Mouse (Mus musculus) common myeloid progenitor, adult 5-6 weeks (primary cell): ENCODE measurements around the gene Msmo1. TPM values are rescaled to one million over a fixed set of nuclear protein-coding genes. Genes with fewer than 3 reads are reported as not detected.
A peak's percentile ranks its signal among the peaks of the same experiment; 100 is the strongest.

Experiments used
- ATAC-seq: replicated peaks from 2 replicates; pipeline ENCODE4 v1.8.0; 2016; ENCODE audit warnings: low read depth, mild to moderate bottlenecking, moderate TSS enrichment, inconsistent platforms; ENCODE audit not compliant: poor library complexity, severe bottlenecking
- total RNA-seq: library from RNA; stranded (forward); fragments of 200-1000, 187-1606 nt; gene quantifications from 2 replicates; pipeline ENCODE4 v1.2.3, GENCODE M21; 2017

Msmo1 gene
- total RNA-seq, 1 experiment from 2014 or later: 50.9 TPM

DNA sequence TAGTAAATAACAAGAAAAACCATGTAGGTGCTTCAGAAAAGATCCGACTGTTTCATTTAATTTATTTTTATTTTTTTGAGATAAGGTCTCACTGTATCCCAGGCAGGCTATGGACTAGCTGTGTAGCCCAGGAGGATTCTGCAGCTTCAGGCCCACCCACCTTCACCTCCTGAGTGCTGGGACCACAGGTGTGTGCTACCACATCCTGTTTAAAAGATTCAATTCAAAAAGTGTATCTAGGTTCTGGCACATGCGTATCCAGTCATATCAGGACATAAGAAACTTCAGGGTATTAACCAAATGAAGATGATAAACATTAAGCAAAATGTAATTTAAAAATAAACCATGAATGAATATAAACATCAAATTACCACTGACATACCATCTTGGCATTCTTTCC is 10.4 kb downstream of the Msmo1 start:
- ATAC-seq: no peak

DNA sequence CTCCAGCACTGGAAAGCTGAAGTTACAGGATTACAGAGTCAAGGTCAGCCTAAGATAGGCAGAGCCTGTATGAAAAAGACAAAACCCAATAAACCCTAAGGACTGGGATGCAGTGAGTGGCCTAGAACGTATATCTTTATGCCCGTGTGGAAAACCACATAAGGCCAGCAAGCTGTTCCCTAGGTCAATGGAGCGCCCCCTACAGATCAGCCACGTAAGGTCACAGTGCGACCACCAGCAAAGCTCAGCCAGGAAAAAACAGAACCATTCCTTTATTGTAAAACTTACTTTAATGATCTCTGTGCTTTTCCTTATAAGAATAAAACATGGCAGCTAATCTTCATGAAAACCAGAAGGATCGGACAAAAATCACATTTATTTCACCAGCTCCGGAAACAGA is 15.7 kb downstream of the Msmo1 start:
- no peak for ATAC-seq

DNA sequence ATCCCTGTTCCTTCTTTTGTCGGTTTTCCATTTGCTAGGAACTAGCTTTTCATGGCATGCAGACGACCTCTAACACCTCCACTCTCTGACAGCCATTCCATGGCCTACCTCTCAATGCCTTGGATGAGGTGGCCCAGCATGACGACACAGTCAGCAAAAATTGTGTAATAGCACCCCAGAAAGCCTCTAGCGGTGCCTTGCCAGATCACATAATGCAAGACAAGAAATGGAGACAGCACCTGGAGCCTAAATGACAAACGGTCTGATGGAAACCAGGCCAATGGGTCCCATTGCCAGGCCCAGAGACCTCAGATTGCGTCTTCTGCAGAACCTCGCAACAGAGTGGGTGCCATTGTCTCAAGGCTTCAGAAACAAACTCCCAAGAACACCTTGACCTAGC is 21.1 kb downstream of the Msmo1 start:
- ATAC-seq: no peak

DNA sequence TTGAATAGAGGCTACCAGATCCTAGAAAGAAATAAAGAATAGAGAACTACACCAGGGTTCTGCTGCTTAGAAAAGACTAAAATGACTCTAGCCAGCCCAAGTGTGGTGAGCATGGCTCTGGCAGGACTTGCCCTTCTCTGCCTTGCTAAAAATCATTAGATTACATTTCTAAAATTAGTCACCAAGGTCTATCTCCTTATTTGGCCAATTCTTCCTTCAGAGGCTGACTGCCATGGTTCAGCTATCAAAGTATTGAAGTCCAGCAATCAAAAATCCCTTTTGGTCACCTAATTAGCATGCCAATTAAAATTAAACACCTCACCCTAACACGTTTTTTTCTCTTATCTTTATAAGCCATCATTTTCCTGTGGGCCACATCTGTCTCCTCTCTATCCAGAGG is 22.0 kb downstream of the Msmo1 start:
- no peak for ATAC-seq

DNA sequence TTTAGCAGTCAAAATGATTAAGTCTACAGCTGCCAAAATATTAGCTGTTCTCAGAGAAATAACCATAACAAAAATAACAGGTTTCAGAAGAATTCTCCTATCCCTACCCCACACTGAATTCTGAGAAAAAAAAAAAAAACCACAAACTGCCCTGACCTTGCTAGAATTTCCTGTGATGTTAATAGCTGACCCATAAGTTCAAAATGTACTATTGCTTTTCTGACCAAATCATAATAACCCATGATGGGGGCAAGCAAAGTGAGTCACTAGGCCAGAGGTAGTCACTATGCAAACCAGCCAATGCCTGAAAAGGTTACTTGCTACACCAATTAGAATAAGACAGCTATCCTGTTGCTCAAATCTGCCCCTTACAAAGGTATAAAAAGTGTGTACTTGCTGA is 26.1 kb downstream of the Msmo1 start:
- no peak for ATAC-seq

DNA sequence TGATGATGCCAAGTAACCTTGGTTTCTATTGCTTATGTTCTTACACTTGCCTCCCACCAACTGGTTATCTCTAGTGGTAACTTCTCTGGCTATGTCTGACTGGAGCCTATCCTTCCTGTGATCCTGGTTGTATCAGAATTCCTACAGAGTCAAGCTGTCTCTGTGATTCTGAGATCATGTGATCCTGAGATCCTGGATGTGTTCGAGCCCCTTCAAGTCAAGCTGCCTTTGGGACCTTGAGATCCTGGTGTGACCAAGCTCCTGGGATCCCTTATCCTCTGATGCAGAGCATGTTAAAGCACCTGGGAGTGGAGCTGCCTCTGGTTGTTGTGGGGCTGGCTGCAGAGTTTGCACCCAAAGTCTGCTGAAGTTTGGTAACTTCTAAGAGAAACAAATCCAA is 30.4 kb downstream of the Msmo1 start:
- ATAC-seq: no peak

DNA sequence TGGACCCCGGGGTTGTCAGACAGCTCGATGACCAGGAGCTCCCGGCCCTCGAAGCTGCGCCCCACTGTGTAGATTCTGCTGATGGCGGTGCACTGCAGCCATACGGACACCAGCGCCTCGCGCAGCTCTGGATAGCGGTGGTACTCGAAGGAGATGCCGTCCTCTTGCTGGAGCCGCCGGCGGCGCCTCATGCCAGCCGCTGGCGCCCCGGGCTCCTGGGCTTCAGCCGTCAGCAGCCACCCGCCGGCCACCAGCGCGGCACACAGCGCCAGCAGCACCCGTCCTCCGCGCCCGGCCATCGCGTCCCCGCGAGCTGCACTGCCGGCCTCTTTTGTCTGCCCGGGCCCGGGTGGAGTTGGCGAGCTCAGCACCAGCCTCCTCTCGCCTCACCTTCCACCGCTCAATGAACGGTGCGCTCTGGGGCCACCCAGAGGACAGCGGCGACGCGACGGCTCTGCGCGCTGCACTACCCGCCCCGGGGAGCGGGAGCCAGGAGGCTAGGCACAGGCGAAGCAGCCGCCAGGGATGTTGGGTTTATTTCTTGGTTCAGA is 40.9 kb downstream of the Msmo1 start, which contains the start of gene Cpe:
TSS of gene Cpe (minus strand) at position 404 of the 551 bp plus-strand sequence.
- peak; percentile 98 for ATAC-seq

DNA sequence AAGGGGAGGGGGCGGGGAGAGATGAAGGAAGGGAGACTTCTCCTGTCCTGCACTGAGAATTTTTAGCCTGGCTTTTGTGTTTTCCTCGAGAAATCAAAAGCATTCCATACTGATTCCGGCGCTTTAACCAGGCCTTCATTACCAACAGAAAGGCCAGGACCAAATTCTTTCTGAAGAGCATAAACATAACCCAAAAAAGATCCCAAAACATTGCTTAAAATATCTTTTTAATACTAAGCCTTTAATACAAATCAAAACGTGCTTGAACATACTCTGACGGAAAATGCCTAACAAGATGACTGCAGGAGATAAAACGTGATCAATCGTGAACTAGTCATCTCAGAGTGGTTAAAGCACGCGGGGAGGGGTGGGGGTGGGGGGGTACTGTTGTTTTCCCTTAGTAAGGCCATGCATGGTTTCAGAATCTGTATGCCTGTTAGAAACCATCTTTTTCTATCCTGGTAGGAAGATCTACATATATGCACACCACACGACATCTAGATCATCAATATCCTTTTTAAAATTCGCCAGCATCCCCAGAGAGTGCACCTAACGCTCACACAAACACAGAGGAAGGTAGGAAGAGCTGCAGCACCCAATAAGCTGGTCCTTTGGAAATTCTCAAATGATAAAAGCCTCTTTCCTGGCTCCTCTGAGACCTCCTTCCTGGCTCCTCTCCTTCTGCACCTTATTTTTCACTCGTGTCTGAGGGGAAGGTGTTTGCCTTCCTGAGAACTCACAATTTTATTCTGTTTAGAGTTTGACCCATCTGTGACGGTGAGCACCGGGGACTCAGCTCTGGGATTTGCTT is 41.8 kb downstream of the Msmo1 start:
- no peak for ATAC-seq

DNA sequence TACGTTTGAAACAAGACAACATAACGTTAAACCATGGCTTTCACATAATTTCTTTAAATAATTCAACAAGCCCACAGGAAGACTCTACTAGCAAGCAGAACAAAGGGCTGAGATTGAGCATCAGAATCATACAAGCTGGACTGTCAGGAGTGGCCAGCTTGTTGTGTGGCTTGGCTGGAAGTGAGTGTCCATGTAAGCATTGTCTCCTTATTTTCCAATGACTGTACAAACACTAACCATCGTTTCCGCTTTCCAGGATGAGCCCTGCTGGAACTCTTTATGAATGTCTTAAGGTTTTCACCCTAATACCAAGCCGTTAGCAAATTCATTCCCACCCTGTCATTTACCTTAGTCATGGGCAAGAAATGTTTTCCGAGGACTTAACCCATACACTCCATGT is 42.7 kb downstream of the Msmo1 start:
- no peak for ATAC-seq

DNA sequence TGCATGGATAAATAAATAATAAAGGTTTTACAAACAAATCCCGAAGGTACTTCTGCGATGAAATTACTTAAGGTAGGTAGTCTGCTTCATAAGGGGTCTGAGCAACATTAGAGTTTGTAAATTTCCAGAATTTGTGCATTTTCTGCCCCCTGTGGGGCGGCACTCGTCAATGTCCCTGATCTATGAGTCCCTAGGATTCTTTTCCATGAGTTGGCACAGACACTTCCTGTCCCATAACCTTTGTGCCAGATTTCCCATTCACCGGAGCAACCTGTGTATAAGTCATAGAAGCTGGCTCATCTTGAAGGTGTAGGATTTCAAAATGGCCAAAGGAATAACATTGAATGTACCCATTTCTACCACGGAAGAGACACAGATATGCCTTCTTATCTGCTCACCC is 43.3 kb downstream of the Msmo1 start:
- ATAC-seq: no peak

DNA sequence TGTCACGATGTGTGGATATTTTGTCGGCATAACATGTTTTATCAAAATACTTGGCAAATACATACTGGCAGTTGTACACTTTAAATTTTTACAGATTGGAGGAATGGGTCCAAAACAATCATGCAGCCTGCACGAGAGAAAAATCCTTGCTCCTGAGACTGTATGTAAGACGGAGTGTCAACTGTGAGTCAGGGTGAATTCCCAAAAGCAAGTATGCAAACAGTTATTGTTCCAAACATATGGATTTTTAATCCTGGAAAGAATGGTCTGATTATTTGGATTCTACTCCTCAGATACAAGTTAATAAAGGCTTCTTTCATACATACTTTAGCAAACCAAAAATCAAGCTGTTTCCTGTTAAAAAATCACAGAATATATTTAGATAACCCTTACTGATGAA is 44.9 kb downstream of the Msmo1 start:
- ATAC-seq: no peak

DNA sequence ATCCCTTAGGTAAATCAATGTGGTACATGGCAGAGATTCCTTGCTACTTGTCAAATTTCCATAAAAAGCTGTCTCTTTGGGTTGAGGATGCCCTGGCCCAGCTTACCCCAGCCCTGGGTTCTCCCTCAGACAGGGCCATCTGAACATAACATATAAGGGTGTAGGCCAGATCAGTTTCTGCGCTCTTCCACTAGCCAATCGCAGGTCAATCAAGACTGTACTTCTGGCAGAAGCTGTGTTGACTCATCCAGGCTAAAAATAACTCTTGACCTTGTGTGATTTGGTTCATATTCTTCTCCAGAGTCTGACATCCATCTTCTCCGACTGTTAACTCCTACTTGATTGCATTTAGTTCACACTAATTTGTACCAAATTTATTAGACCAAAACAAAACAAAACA is 45.4 kb downstream of the Msmo1 start:
- no peak for ATAC-seq

DNA sequence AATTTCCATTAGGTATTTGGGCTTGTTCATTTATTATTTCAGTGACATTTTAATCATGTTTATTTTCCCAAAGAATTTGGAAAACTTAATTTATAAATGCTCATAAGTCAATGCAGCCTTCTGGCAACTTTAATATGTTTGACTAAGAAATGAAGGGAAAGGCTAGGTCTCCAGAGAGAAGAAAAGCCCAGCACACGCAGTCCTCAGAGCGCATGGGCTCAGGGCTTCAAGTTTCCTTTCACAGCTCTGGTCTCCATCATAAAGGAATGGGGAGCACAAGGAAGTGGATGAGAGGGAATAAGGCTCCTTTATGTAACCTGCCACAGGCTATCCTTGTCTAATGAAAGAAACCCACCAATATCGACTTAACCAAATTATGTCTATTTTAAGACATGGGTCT is 51.1 kb downstream of the Msmo1 start:
- no peak for ATAC-seq

DNA sequence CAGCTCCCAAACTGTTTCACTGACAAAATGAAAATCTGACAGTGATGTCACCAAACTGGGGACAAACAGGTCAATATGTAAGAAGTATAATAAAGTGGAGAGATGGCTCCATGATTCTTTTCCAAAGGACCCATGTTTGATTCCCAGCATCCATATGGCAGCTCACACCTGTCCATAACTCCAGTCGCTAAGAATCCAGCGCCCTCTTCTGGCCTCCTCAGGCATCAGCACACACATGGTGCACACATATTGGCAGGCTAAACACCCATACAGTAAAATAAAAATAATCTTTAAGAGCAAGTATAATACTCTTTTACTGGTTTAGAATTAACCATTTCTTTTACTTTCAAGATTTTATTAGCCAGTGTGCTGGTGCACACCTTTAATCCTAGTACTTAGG is 57.2 kb downstream of the Msmo1 start:
- no peak for ATAC-seq

DNA sequence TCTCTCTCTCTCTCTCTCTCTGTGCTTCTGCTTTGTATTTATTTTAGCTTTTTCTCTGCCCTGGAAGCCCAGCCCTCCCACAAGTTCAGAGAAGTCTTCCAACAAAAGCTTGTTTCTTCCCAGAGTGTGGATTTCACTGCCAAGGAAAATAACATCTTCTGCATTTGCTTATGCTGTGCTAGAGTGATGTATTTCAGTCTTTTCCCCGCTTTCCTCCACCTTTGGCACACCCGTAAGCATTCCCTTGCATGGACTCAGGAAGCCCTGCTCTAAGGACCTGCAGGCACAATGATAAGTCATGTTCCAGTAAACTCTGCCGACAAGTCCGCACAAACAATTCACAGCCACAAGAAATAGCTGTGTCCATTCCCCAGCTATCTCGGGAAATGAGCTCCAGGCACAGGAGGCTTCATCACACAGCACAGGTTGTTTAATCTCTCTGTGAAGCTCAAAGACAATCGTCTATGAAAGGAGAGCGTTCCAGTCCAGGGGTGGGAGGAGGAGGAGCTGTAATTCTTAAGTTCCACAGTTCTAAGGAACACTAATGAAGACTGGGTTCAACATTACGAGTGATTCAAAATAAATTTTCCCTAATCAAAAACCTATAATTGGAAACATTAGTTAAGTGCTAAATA is 58.5 kb downstream of the Msmo1 start:
- no peak for ATAC-seq

DNA sequence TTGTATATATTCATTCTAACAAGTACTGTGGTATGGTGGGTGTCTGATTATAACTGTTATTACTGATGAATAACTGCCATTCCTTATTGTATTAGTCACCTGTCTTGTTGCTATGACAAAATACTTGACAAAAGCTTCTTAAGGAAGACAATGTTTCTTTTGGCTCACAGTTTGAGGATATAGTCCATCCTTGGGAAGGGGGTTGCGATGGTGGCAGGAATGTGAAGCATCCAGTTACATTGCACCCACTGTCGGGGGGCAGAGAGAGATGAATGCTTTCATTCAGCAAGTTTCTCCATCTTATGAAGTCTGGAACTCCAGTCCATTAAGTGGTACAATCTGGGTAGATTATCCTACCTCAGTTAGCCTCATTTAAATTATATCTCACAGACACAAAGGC is 60.7 kb downstream of the Msmo1 start:
- ATAC-seq: no peak

DNA sequence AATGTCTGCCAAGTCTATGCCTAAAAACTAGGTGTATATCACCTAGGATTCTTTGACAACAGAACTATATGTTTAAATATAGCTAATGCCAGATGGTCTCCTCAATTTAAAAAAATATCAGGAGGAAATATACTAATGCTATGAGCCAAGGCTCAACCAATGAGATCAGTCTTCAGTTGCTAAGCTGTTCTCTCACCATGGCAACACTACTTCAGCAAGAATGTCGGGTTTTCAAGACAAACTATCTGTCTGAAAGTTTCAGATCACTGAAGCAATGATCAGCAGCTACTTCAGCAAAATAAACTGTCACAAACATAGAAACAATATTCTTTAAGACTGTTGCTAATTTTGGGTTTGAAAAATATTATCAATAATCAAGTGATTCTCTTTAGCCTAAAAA is 61.7 kb downstream of the Msmo1 start:
- ATAC-seq: no peak

Other genes with a start within 250 kb of the Msmo1 start
- gene Cpe, start 40.7 kb downstream of the Msmo1 start, total RNA-seq: not detected in 2 replicates
- 12.9 and 15.9 TPM in 2 replicates for gene Klhl2, start 116.2 kb upstream of the Msmo1 start, total RNA-seq
- gene Tmem192, start 213.4 kb upstream of the Msmo1 start, total RNA-seq: 14.4 and 16.7 TPM in 2 replicates